Mouse (Mus musculus) CD4-positive, CD25-positive, alpha-beta regulatory T cell, adult 9 weeks (primary cell): ENCODE data around the gene Tnni2. TPM values are rescaled to one million over a fixed set of nuclear protein-coding genes. Genes with fewer than 3 reads are reported as not detected.

Source experiments
- polyA plus RNA-seq: library from polyadenylated mRNA; unstranded; fragments of 100-300 nt; shearing (Covaris generic); gene quantifications from one replicate; pipeline ENCODE4 v1.2.1, GENCODE M21; 2017

Tnni2 gene
- not detected for polyA plus RNA-seq

DNA sequence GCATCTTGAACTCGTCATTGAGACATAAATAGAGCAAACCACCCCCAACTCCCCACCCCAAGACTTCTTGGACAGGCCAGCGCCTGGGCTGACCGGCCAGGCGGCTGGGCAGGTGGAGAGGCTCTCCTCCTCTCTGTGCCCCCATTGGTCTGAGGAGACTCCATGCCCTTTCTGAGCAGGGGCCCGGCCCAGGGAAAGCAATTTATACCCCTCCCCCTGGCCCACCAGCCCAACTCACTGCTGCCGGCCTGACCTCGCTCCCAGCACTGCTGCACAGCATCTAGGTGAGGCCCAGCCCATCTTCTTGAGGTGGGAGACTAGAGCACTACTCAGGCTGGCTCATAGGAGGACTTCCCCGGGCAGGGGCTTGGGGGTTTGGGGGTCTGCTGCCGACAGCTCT, at the start of gene Tnni2:
TSS of gene Tnni2 (plus strand) at position 224 of the 400 bp plus-strand sequence.

GRCm38 (mm10) chr7:142434137-142434865, 7.3 kb upstream of the Tnni2 start, which contains the start of gene Syt8:
Syt8 (plus strand) TSS chr7:142434850.

DNA sequence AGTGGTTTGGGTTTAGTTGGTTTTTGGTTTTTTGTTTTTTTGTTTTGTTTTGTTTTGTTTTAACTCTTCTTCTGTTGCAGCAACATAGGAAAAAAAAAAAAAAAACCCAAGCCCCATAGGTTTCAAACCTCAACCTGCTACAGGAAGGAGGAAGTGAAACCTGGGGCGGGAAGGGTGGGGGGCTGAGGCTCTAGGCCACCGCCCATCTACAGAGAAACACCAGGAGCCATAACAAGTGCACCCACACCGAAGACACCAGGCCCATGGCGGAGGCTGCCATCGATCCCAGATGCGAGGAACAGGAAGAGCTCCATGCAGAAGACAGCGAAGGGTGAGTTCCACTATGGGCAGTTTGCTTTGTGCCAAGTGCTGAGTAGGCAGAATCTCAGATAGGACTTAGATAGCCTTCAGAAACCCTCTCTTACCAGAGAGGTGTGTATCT, 19.0 kb downstream of the Tnni2 start, which contains the start of gene Lsp1:
TSS of gene Lsp1 (plus strand) at position 174 of the 442 bp plus-strand sequence.

Other genes starting within 250 kb of the Tnni2 start
- not detected for gene Krtap5-3, start 240.4 kb upstream of the Tnni2 start, polyA plus RNA-seq
- not detected for gene Gm7579, start 229.9 kb upstream of the Tnni2 start, polyA plus RNA-seq
- not detected for gene Krtap5-5, start 211.8 kb upstream of the Tnni2 start, polyA plus RNA-seq
- not detected for gene Gm40460, start 200.7 kb upstream of the Tnni2 start, polyA plus RNA-seq
- not detected for gene Gm2431, start 183.5 kb upstream of the Tnni2 start, polyA plus RNA-seq
- not detected for gene Gm4559, start 167.4 kb upstream of the Tnni2 start, polyA plus RNA-seq
- gene Krtap5-1, start 144.7 kb upstream of the Tnni2 start, polyA plus RNA-seq, result not detected
- not detected for gene Krtap5-4, start 138.3 kb upstream of the Tnni2 start, polyA plus RNA-seq
- gene Ifitm10, start 68.1 kb upstream of the Tnni2 start, polyA plus RNA-seq, result 4.2 TPM
- gene Gm49369, start 59.1 kb upstream of the Tnni2 start, polyA plus RNA-seq, result 2.0 TPM
- 438 TPM for gene Ctsd, start 53.8 kb upstream of the Tnni2 start, polyA plus RNA-seq
- not detected for gene Syt8, start 7.0 kb upstream of the Tnni2 start, polyA plus RNA-seq
- gene Lsp1, start 19.0 kb downstream of the Tnni2 start, polyA plus RNA-seq, result 1,165 TPM
- 5.5 TPM for gene Tnnt3, start 57.0 kb downstream of the Tnni2 start, polyA plus RNA-seq
- gene Mrpl23, start 90.9 kb downstream of the Tnni2 start, polyA plus RNA-seq, result 4.7 TPM
- gene Igf2, start 225.0 kb downstream of the Tnni2 start, polyA plus RNA-seq, result 0.55 TPM
- not detected for gene Gm49394, start 228.1 kb downstream of the Tnni2 start, polyA plus RNA-seq